Mouse (Mus musculus): ENCODE results near the gene Egln2. TPM values are rescaled to one million over a fixed set of nuclear protein-coding genes. Genes with fewer than 3 reads are reported as not detected.

Gene Egln2
- polyA plus RNA-seq (2015; fragmentation: Illumina TruSeq; extraction: RNeasy Lipid Tissue Mini Kit (QIAGEN cat#74804); ENCODE audit: insufficient read depth, low replicate concordance) = 32.2 TPM

DNA sequence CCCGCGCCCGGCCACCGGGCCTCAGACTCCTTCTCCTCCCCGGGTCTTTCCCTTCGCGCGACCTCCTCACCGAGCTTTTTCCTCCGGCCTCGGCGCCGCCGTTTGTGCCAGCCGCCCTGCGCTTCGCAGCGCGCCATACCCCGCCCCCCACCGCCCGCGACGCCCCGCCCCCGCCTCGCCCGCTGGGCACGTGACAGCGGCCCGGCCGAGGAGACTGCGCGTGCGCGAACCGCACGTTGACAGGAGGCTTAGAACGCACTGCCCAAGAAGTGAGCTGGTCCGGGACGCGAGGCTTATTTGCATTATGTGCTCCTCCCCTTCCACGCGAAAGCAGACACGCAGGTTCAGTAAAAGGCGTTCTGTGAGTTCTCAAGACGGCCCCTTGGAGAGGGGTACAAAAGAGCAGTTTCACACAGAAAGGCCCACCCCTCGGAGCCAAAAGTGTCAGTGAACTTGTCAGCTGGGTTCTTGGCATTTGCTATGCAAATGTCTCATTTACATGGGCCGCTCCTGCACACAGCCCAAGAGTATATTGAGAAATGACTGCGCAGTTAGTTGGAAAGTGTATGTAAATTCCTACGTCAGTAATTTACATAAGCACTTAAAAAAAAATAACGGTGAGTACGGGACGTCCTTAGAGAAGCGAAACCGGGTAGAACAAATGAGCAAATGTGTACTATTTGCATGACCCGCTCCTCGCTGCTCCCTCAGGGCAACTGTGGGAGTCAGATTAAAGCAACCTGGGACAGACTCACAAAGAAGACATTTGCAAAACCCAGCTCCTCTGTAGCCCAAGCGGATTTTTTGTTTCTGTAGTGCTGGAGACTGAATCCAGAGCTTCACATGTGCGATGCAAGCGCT lies at the start of gene Egln2:
Egln2 (minus strand) TSS at position 189 of the 861 bp plus-strand sequence.

DNA sequence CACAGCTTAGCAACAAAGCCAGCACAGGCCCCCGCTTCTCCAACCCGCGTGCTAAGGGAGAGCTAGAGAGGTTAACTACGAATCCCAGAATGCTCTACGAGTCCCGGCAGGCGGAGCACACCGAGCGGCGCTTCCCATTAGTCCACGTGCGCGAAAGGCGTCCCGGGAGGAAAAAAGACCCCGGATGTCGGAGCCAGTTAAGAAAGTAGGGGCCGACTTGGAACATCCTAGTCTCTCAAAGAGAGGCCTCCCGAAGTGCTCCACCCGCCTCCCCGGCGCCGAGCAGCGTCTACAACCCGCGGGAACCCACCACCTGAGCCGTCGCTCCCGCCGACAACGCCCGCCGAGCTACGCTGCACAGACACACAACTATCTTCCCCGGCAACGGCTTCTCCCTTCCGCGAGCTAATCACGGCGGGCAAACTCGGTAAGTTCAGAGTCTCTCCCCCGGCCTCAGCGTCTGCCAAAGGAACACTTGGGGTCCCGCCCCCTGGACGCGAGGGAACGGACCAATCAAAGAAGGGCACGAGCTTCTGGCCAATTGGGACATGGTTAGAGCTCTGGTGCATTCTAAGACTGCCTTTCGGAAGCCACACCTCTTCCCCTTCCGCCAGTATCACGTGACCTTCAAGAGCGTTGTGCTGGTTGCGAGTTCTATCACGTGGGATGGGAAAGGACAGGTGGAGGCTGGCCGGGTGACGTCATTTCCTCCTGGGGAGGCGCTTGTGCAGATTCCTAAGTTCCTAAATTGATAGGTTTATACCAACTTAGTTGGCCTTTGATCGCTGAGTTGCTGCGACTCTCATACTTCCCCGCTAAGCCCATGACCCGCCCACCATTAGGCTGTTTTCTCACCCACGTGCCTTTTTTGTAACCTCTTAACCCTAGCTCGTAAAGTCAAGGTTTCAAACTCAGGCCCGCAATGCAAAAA lies 29.3 kb upstream of the Egln2 start, which contains the start of the genes BC024978 and Snrpa:
BC024978 (plus strand) TSS at position 101 of the 931 bp plus-strand sequence.
Snrpa (minus strand) TSS at position 591 of the 931 bp plus-strand sequence.

DNA sequence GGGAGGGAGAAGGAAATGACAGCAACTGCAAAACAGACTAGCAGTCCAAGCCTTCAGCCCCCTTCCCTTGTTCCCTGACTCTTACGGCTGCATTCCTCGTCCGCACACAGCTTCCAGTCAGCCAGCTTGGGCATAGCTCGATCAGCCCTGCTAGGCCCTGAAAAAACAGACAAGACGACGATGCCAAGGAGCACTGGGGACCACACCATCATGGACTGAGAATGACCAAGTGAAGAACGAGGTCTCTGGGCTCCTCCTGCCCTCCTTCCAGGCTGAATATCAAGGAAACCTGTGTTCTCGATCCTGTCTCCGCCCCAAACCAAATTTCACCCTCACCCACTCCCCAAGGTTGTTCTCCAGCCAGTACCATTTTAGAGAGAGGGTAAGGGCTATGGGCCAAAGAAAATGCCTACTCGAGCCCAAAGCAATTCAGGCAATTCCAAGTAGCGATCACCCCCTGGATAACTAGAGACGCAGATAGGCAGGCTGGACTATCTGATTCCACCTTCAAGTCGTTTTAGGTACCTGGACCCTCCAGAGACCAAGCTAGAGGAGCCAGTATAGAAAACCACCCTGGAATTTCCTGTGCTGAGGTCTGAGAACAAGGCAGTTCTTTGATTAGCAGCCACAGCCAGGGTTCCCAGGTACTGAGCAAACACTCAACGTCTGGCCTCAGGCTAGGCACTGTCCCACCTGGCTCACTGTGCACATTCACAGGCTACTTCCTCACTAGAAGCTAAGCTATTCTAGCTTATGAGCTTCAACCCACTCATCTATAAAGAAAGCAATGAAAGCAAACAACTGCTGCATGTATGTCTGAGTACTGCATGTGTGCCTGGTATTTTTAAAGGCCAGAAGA lies 14.5 kb upstream of the Egln2 start, which contains the start of the genes Gm21983 and Mia:
Gm21983 (minus strand) TSS at position 250 of the 859 bp plus-strand sequence.
Mia (minus strand) TSS at position 321 of the 859 bp plus-strand sequence.

DNA sequence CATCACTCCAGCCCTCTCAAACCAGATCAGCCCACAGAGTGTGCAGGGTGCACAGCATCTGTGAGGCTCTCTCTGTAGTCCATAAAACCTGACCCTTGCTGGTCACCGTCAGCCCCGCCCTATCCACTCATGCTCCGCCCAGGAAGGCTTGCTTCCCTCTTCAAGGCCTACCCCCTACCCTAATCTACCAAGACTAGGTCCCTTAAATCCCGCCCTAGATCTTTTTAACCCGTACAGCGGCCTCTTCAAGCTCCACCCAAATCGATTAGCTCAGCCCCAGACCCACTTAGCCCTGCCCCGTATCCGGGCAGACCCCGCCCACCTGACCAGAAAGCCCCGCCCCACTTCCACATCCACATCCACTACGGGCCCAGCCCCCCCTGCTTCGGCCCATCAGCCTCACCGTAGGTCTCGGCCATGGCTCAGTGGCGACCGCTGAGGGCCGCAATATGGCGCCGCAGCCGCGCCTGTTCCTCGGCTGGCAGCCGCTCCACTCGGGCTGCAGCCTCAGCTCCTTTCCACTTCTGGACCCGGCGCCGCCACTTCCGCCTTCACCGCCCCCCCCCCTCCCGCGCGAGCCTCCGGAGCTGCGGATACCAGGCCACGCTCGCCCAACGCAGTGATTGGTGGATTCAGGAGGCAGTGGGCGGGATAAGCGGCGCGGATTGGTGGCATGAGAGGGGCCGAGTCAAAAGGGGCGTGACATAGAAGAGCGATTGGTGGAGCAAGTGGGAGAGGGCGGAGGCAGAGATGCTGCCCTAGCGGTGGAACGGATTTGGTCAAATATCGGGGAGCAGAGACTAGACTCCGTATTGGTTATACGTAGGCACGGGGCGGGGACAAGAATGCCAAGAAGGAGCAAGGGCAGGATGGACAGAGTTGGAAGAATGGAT lies 12.0 kb upstream of the Egln2 start, which contains the start of gene Rab4b:
Rab4b (minus strand) TSS at position 573 of the 893 bp plus-strand sequence.

DNA sequence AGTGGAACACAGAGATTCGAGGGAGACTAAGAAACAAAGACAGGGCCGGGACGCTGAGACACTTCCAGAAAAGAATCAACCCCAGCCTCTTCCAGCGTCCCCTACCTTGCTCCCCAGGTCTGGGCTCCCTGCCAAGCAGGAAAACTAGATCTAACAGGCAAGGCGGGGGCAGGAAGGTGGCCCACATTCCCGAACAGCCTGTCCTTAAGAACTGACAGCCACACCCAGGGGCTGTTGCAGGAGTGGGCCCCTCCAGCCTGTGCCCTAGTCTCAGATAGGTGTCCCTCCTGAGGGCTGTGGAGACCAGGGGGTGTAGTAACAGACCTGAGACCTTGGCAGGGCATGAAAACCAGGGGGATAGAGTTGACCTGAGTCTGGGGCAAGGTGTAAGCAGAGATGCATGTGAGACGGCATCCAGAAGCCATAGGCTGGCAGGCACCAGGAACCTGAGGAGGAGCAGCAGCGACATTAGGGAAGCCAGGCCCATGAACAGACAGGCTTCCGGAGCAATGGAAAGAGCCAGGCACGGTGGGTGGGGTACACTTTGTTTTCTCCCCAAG lies 13.3 kb downstream of the Egln2 start, which contains the start of gene Cyp2t4:
Cyp2t4 (plus strand) TSS at position 510 of the 560 bp plus-strand sequence.

DNA sequence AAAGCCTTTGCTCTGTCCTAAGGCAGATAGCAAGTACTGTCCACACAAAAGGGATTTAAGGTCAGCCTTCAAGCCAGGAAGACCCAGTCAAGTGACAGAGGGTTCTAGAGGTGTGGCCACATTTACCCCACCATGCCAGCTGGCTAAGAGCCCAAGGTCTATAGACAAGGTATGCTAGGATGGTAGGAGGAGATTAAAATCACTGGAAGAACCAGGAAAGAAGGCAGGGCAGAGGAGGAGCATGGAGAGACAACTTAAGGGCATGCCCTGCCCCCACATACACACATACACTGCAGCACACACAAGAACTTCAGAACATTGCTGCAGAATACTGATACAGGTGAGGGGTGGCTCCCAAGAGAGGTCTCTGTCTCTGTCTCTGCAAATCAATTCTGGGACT lies 46.9 kb downstream of the Egln2 start, which contains the start of gene Cyp2f2:
Cyp2f2 (plus strand) TSS at position 234 of the 400 bp plus-strand sequence.

Other genes starting within 250 kb of the Egln2 start
- gene Cyp2a22, start 227.4 kb downstream of the Egln2 start, polyA plus RNA-seq (2015; fragmentation: Illumina TruSeq; extraction: RNeasy Lipid Tissue Mini Kit (QIAGEN cat#74804); ENCODE audit: insufficient read depth, low replicate concordance) = not detected
- gene Cyp2a12, start 137.7 kb downstream of the Egln2 start, polyA plus RNA-seq (2015; fragmentation: Illumina TruSeq; extraction: RNeasy Lipid Tissue Mini Kit (QIAGEN cat#74804); ENCODE audit: insufficient read depth, low replicate concordance) = not detected
- not detected for gene Cyp2f2, start 46.9 kb downstream of the Egln2 start, polyA plus RNA-seq (2015; fragmentation: Illumina TruSeq; extraction: RNeasy Lipid Tissue Mini Kit (QIAGEN cat#74804); ENCODE audit: insufficient read depth, low replicate concordance)
- not detected for gene Cyp2t4, start 13.1 kb downstream of the Egln2 start, polyA plus RNA-seq (2015; fragmentation: Illumina TruSeq; extraction: RNeasy Lipid Tissue Mini Kit (QIAGEN cat#74804); ENCODE audit: insufficient read depth, low replicate concordance)
- gene Rab4b, start 12.1 kb upstream of the Egln2 start, polyA plus RNA-seq (2015; fragmentation: Illumina TruSeq; extraction: RNeasy Lipid Tissue Mini Kit (QIAGEN cat#74804); ENCODE audit: insufficient read depth, low replicate concordance) = 46.8 TPM
- gene Gm21983, start 14.3 kb upstream of the Egln2 start, polyA plus RNA-seq (2015; fragmentation: Illumina TruSeq; extraction: RNeasy Lipid Tissue Mini Kit (QIAGEN cat#74804); ENCODE audit: insufficient read depth, low replicate concordance) = not detected
- gene Mia, start 14.4 kb upstream of the Egln2 start, polyA plus RNA-seq (2015; fragmentation: Illumina TruSeq; extraction: RNeasy Lipid Tissue Mini Kit (QIAGEN cat#74804); ENCODE audit: insufficient read depth, low replicate concordance) = not detected
- gene BC024978, start 29.0 kb upstream of the Egln2 start, polyA plus RNA-seq (2015; fragmentation: Illumina TruSeq; extraction: RNeasy Lipid Tissue Mini Kit (QIAGEN cat#74804); ENCODE audit: insufficient read depth, low replicate concordance) = 8.4 TPM
- 50.0 TPM for gene Snrpa, start 29.5 kb upstream of the Egln2 start, polyA plus RNA-seq (2015; fragmentation: Illumina TruSeq; extraction: RNeasy Lipid Tissue Mini Kit (QIAGEN cat#74804); ENCODE audit: insufficient read depth, low replicate concordance)
- 4.7 TPM for gene Itpkc, start 61.9 kb upstream of the Egln2 start, polyA plus RNA-seq (2015; fragmentation: Illumina TruSeq; extraction: RNeasy Lipid Tissue Mini Kit (QIAGEN cat#74804); ENCODE audit: insufficient read depth, low replicate concordance)
- gene Coq8b, start 66.2 kb upstream of the Egln2 start, polyA plus RNA-seq (2015; fragmentation: Illumina TruSeq; extraction: RNeasy Lipid Tissue Mini Kit (QIAGEN cat#74804); ENCODE audit: insufficient read depth, low replicate concordance) = 7.5 TPM
- gene Numbl, start 91.6 kb upstream of the Egln2 start, polyA plus RNA-seq (2015; fragmentation: Illumina TruSeq; extraction: RNeasy Lipid Tissue Mini Kit (QIAGEN cat#74804); ENCODE audit: insufficient read depth, low replicate concordance) = 0.77 TPM
- 11.5 TPM for gene Ltbp4, start 170.9 kb upstream of the Egln2 start, polyA plus RNA-seq (2015; fragmentation: Illumina TruSeq; extraction: RNeasy Lipid Tissue Mini Kit (QIAGEN cat#74804); ENCODE audit: insufficient read depth, low replicate concordance)
- 26.2 TPM for gene Shkbp1, start 189.2 kb upstream of the Egln2 start, polyA plus RNA-seq (2015; fragmentation: Illumina TruSeq; extraction: RNeasy Lipid Tissue Mini Kit (QIAGEN cat#74804); ENCODE audit: insufficient read depth, low replicate concordance)
- 19.3 TPM for gene Gm20479, start 190.6 kb upstream of the Egln2 start, polyA plus RNA-seq (2015; fragmentation: Illumina TruSeq; extraction: RNeasy Lipid Tissue Mini Kit (QIAGEN cat#74804); ENCODE audit: insufficient read depth, low replicate concordance)

Measured in spleen, adult 10 weeks (tissue).